Mouse (Mus musculus) stomach, postnatal 0 days (tissue): ENCODE data around the gene Nob1. TPM values are rescaled to one million over a fixed set of nuclear protein-coding genes. Genes with fewer than 3 reads are reported as not detected.

Experiments used
- ATAC-seq: fragments of 200-750 bp; cut with Nextera tagmentation; 2 replicates; pipeline ENCODE4 v1.8.0; 2017; ENCODE audit not compliant: low FRiP score, low TSS enrichment
- DNase-seq: peaks from one replicate; pipeline ENCODE4 v3.0.0-alpha.2; 2016; ENCODE audit warnings: low spot score
- H3K27ac ChIP-seq: fragments of 300-500 bp; sonication (generic); replicated peaks from 2 replicates; pipeline ENCODE4 v1.5.1; 2014; ENCODE audit warnings: mild to moderate bottlenecking, control low read depth
- H3K27me3 ChIP-seq: fragments of 300-500 bp; sonication (generic); 2 replicates; pipeline ENCODE4 v1.6.1; 2014; ENCODE audit warnings: low read length; ENCODE audit not compliant: control insufficient read depth, insufficient read depth
- H3K36me3 ChIP-seq: fragments of 300-500 bp; sonication (generic); 2 replicates; pipeline ENCODE4 v1.6.1; 2014; ENCODE audit warnings: low read length, mixed read lengths; ENCODE audit not compliant: control insufficient read depth, insufficient read depth
- H3K4me1 ChIP-seq: fragments of 300-500 bp; sonication (generic); replicated peaks from 2 replicates; pipeline ENCODE4 v1.6.1; 2014; ENCODE audit warnings: antibody characterized with exemption; ENCODE audit not compliant: control insufficient read depth, insufficient read depth
- H3K4me2 ChIP-seq: fragments of 300-500 bp; sonication (generic); replicated peaks from 2 replicates; pipeline ENCODE4 v1.6.1; 2014; ENCODE audit warnings: low read depth, mild to moderate bottlenecking, control low read depth, moderate library complexity
- H3K4me3 ChIP-seq: fragments of 300-500 bp; sonication (generic); 2 replicates; pipeline ENCODE4 v1.5.1; 2014; ENCODE audit warnings: low read depth, low read length, control low read depth
- H3K9ac ChIP-seq: fragments of 300-500 bp; sonication (generic); 2 replicates; pipeline ENCODE4 v1.6.1; 2014; ENCODE audit warnings: mild to moderate bottlenecking, low read length, control low read depth, mixed read lengths
- H3K9me3 ChIP-seq: fragments of 300-500 bp; sonication (generic); 2 replicates; pipeline ENCODE4 v1.6.1; 2016; ENCODE audit warnings: low read length; ENCODE audit not compliant: control insufficient read depth
- CTCF ChIP-seq: IDR thresholded peaks from 2 replicates; pipeline ENCODE4 v1.5.1; 2016; ENCODE audit warnings: antibody characterized with exemption, low read depth, mild to moderate bottlenecking, moderate library complexity
- EP300 ChIP-seq: optimal IDR thresholded peaks from 2 replicates; pipeline ENCODE3; 2016; ENCODE audit warnings: antibody characterized with exemption
- WGBS: fragments of 180-500 bp; shearing (Covaris S2); extraction: QIAGEN DNeasy Blood & Tissue Kit; methylation state at CpG from one replicate; pipeline ENCODE4 v1.1.7; 2014; 5-methylcytosine and 5-hydroxymethylcytosine counted together
- polyA plus RNA-seq: library from polyadenylated mRNA; unstranded; fragments of >200 nt; fragmentation: Nextera tagmentation; extraction: Ambion mirVana; gene quantifications from 2 replicates; pipeline ENCODE4 v1.2.1, GENCODE M21; 2015

Nob1 gene
- polyA plus RNA-seq, 1 experiment from 2014 or later = 48.8 TPM

- Histone ChIP-seq H3K9ac (no peak overlapping the region), H3K4me2 (no peak overlapping the region), H3K4me3 (no peak overlapping the region), H3K4me1 (no peaks in the 10 kb centered on the region), H3K36me3 (no peaks in the 10 kb centered on the region), H3K9me3 (no peaks in the 10 kb centered on the region), H3K27me3 (no peaks in the 10 kb centered on the region), H3K27ac (no peak overlapping the region)
- no peak for DNase-seq
- 60% methylated on average over 5 of the region's 5 CpGs for WGBS
- ATAC-seq = no peak
- TF ChIP-seq CTCF (peak; percentile 65), EP300 (no peak)
Observed at GRCm38 (mm10) chr8:107387861-107388260, 37.0 kb downstream of the Nob1 start.

- Histone ChIP-seq H3K4me3 (no peak overlapping the region), H3K4me2 (no peak overlapping the region), H3K27me3 (no peaks in the 10 kb centered on the region), H3K27ac (no peak overlapping the region), H3K36me3 (no peaks in the 10 kb centered on the region), H3K9ac (no peak overlapping the region), H3K9me3 (no peaks in the 10 kb centered on the region), H3K4me1 (no peaks in the 10 kb centered on the region)
- DNase-seq (peak; percentile 15), ATAC-seq (no peak)
- 26% methylated on average over 3 of the region's 3 CpGs for WGBS
- TF ChIP-seq CTCF (peak; percentile 82), EP300 (no peak)
Observed at GRCm38 (mm10) chr8:107386642-107387041, 38.2 kb downstream of the Nob1 start.

- no peaks in the 10 kb centered on the region for H3K36me3 ChIP-seq
- no peaks in the 10 kb centered on the region for H3K4me1 ChIP-seq
- no peak overlapping the region for H3K27ac ChIP-seq
- H3K4me2 ChIP-seq = no peak overlapping the region
- 42% methylated on average over 5 of the region's 5 CpGs for WGBS
- TF ChIP-seq EP300 = no peak
- TF ChIP-seq CTCF = no peak
- no peak overlapping the region for H3K4me3 ChIP-seq
- no peaks in the 10 kb centered on the region for H3K27me3 ChIP-seq
- H3K9ac ChIP-seq = no peak overlapping the region
- ATAC-seq (no peak), DNase-seq (peak; percentile 13)
- no peaks in the 10 kb centered on the region for H3K9me3 ChIP-seq
Observed at GRCm38 (mm10) chr8:107386171-107386570, 38.7 kb downstream of the Nob1 start.

- no peak for TF ChIP-seq EP300
- TF ChIP-seq CTCF = no peak
- WGBS = 86% methylated on average over 2 of the region's 2 CpGs
- no peak overlapping the region for H3K4me2 ChIP-seq
- no peaks in the 10 kb centered on the region for H3K9me3 ChIP-seq
- no peak for DNase-seq
- no peaks in the 10 kb centered on the region for H3K27me3 ChIP-seq
- no peak overlapping the region for H3K27ac ChIP-seq
- peaks cover 1% of the 10 kb centered on the region; the same call in 1 of the 2 replicates for H3K36me3 ChIP-seq
- H3K4me1 ChIP-seq = no peaks in the 10 kb centered on the region
- H3K9ac ChIP-seq = no peak overlapping the region
- peak; percentile 15; the same call in 1 of the 2 replicates for ATAC-seq
- H3K4me3 ChIP-seq = no peak overlapping the region
Observed at GRCm38 (mm10) chr8:107385063-107385462, 39.8 kb downstream of the Nob1 start.

DNA sequence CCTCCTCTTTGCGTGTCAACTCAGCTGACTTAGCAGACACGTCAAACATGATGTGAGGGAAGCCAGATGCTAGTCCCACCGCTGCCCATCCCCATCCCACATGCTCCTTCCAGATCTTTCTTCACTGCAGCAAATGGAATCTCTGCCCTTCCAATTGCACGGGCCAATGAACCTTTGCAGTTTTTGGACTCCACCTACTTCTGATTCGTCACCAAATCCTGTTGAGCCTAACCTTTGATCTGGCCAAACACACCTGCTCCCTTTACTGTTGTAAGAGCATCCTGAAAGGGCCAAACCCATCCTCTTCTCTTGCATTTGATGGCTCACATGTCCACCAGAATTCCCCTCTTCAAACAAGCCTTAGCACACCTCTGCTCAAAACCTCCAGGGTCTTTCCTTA is 40.2 kb downstream of the Nob1 start:
- no peaks in the 10 kb centered on the region for H3K9me3 ChIP-seq
- H3K9ac ChIP-seq = no peak overlapping the region
- TF ChIP-seq CTCF (no peak), EP300 (no peak)
- no peak overlapping the region for H3K4me3 ChIP-seq
- H3K27me3 ChIP-seq = no peaks in the 10 kb centered on the region
- ATAC-seq (no peak; the same call in 1 of the 2 replicates), DNase-seq (no peak)
- H3K4me1 ChIP-seq = no peaks in the 10 kb centered on the region
- 28% methylated on average over 5 of the region's 5 CpGs for WGBS
- H3K27ac ChIP-seq = no peak overlapping the region
- no peak overlapping the region for H3K4me2 ChIP-seq
- H3K36me3 ChIP-seq = peaks cover 3% of the 10 kb centered on the region; the same call in 1 of the 2 replicates

- no peak overlapping the region for H3K9ac ChIP-seq
- no peaks in the 10 kb centered on the region for H3K4me1 ChIP-seq
- no peaks in the 10 kb centered on the region for H3K27me3 ChIP-seq
- no peak overlapping the region for H3K27ac ChIP-seq
- H3K4me3 ChIP-seq = no peak overlapping the region
- ATAC-seq (peak; percentile 38; the same call in 1 of the 2 replicates), DNase-seq (no peak)
- WGBS = 55% methylated on average over 4 of the region's 4 CpGs
- no peak overlapping the region for H3K4me2 ChIP-seq
- H3K9me3 ChIP-seq = no peaks in the 10 kb centered on the region
- peaks cover 9% of the 10 kb centered on the region; the same call in 1 of the 2 replicates for H3K36me3 ChIP-seq
- no peak for TF ChIP-seq CTCF
Observed at GRCm38 (mm10) chr8:107382898-107383297, 42.0 kb downstream of the Nob1 start.
